Comparison of ENCODE assay signal across 24 mouse cellular contexts in the genomic region with DNA sequence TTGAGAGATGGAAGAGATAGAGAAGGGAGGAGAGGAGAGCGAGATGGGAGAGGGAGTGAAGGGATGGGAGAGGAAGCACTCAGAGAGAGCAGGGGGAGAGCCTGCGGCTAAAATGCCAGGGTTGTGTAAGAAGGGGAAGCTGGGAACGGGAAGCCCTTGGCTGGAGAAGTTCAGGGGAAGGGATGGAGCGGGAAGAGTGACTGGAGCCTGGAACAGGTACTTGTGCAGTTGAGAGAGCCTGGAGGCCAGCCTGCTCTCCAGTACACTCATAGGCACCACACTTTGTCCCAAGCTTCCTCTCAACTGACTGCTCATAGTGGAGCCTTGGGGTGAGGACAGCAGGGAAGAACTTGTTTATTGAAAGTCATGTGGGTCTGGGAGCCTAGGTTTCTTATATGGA. TPM values are rescaled to one million over a fixed set of nuclear protein-coding genes. Genes with fewer than 3 reads are reported as not detected.
A peak's percentile ranks its signal among the peaks of the same experiment; 100 is the strongest.
DNase-seq lines count a peak whose midpoint lies in the region; ATAC-seq and TF ChIP-seq lines count a peak whose summit lies in the region.
"Had no signal": no experiment of that assay in that cellular context is flagged by ENCODE, and none has a peak within 500 bp of the region (broad histone marks: within the 10 kb centered on the region; RNA-seq: fewer than 3 reads in every experiment).

No protein-coding gene starts in this region.

- 82% methylated on average over 4 of the region's 4 CpGs for WGBS in kidney, adult 2 months
- 64% methylated on average over 4 of the region's 4 CpGs for WGBS in kidney, embryonic 14.5 days
- 81% methylated on average over 4 of the region's 4 CpGs for WGBS in midbrain, postnatal 0 days
- 63% methylated on average over 4 of the region's 4 CpGs for WGBS in limb, embryonic 10.5 days

- no peak overlapping the region for H3K4me2 ChIP-seq in kidney, embryonic 14.5 days (replicated peaks; ENCODE audit: low read depth, low read length)
- H3K4me2 ChIP-seq in midbrain, postnatal 0 days (ENCODE audit: low read depth, low read length, poor library complexity, severe bottlenecking): no peak overlapping the region
- H3K4me2 ChIP-seq: intestine, embryonic 15.5 days; limb, embryonic 13.5 days; liver, embryonic 11.5 days; midbrain, embryonic 15.5 days had no signal

- H3K36me3 ChIP-seq in kidney, adult 2 months (ENCODE audit: control insufficient read depth, insufficient read depth, low read length): no peaks in the 10 kb centered on the region
- no peaks in the 10 kb centered on the region for H3K36me3 ChIP-seq in kidney, embryonic 14.5 days (ENCODE audit: control insufficient read depth, insufficient read depth, low read length)
- H3K36me3 ChIP-seq in midbrain, postnatal 0 days (ENCODE audit: insufficient read depth, low read length): no peaks in the 10 kb centered on the region
- no peaks in the 10 kb centered on the region for H3K36me3 ChIP-seq in limb, embryonic 10.5 days
- H3K36me3 ChIP-seq: intestine, embryonic 15.5 days; limb, embryonic 13.5 days; midbrain, embryonic 10.5 days; midbrain, embryonic 15.5 days had no signal

- H3K27ac ChIP-seq in gastrocnemius, adult 2 months: peak overlapping the region; percentile 78
- peak overlapping the region; percentile 13 for H3K27ac ChIP-seq in kidney, adult 2 months (ENCODE audit: insufficient read depth, low read depth, low read length)
- H3K27ac ChIP-seq in kidney, embryonic 14.5 days (ENCODE audit: low read depth, low read length): no peak overlapping the region
- no peak overlapping the region for H3K27ac ChIP-seq in midbrain, postnatal 0 days (ENCODE audit: low read depth, low read length)
- no peak overlapping the region for H3K27ac ChIP-seq in limb, embryonic 10.5 days
- H3K27ac ChIP-seq: intestine, embryonic 15.5 days; limb, embryonic 13.5 days; midbrain, embryonic 10.5 days; midbrain, embryonic 15.5 days; stomach, postnatal 0 days had no signal

- peaks cover 36% of the 10 kb centered on the region for H3K4me1 ChIP-seq in kidney, adult 2 months (ENCODE audit: control insufficient read depth, insufficient read depth, low read length)
- peaks cover 12% of the 10 kb centered on the region; the same call in 1 of the 2 replicates for H3K4me1 ChIP-seq in kidney, embryonic 14.5 days (ENCODE audit: control insufficient read depth, insufficient read depth, low read length)
- peaks cover 6% of the 10 kb centered on the region; the same call in 1 of the 2 replicates for H3K4me1 ChIP-seq in midbrain, postnatal 0 days (ENCODE audit: insufficient read depth, low read length)
- peaks cover 24% of the 10 kb centered on the region for H3K4me1 ChIP-seq in limb, embryonic 10.5 days

- intact Hi-C loops in gastrocnemius, adult 2 months (cut with DNase I): loop anchor here (5.0 kb wide), 1 partner anchor 119 kb away; a partner anchor contains a TSS

- TF ChIP-seq CTCF in gastrocnemius, adult 2 months (IDR thresholded peaks at IDR 0.05): no peak
- TF ChIP-seq CTCF in kidney, adult 2 months (conservative IDR thresholded peaks at IDR 0.05; ENCODE audit: insufficient read depth, insufficient read length, low read depth, low read length): no peak
- TF ChIP-seq CTCF in midbrain, postnatal 0 days (IDR thresholded peaks at IDR 0.05): no peak

- H3K9ac ChIP-seq in kidney, embryonic 14.5 days (ENCODE audit: low read depth, low read length): no peak overlapping the region
- no peak overlapping the region for H3K9ac ChIP-seq in midbrain, postnatal 0 days (replicated peaks; ENCODE audit: low read length, poor library complexity, severe bottlenecking)
- H3K9ac ChIP-seq: intestine, embryonic 15.5 days; limb, embryonic 13.5 days; midbrain, embryonic 15.5 days had no signal

- ATAC-seq in kidney, embryonic 14.5 days (ENCODE audit: low FRiP score, low TSS enrichment): no peak
- no peak for ATAC-seq in midbrain, postnatal 0 days (ENCODE audit: low FRiP score)
- ATAC-seq: forebrain, embryonic 14.5 days; hindbrain, embryonic 16.5 days; intestine, embryonic 15.5 days; midbrain, embryonic 15.5 days had no signal

- DNase-seq in gastrocnemius, adult 2 months: no peak
- DNase-seq in gastrocnemius, adult 18-20 months (ENCODE audit: low spot score): no peak
- DNase-seq in kidney, adult 2 months: no peak
- DNase-seq in 416B (ENCODE audit: low read depth): peak; percentile 57
- DNase-seq in lung, postnatal 36 days: peak; percentile 46
- no peak for DNase-seq in midbrain, postnatal 0 days (ENCODE audit: low spot score)
- DNase-seq in limb, embryonic 10.5 days (ENCODE audit: low spot score): no peak
- DNase-seq: adrenal gland, postnatal 25 days; cerebellum, adult 18-20 months; cerebellum, postnatal 10 days; gastrocnemius, postnatal 36 days; kidney, adult 8-10 months; kidney, postnatal 10 days; thymus, adult 2 months; thymus, postnatal 36 days had no signal

- H3K9me3 ChIP-seq in kidney, embryonic 14.5 days (ENCODE audit: control insufficient read depth, low read length): no peaks in the 10 kb centered on the region
- no peaks in the 10 kb centered on the region for H3K9me3 ChIP-seq in midbrain, postnatal 0 days (ENCODE audit: low read length)
- no peaks in the 10 kb centered on the region for H3K9me3 ChIP-seq in limb, embryonic 10.5 days (replicated peaks)
- H3K9me3 ChIP-seq: intestine, embryonic 15.5 days; limb, embryonic 13.5 days; midbrain, embryonic 10.5 days; midbrain, embryonic 15.5 days had no signal

- H3K4me3 ChIP-seq in gastrocnemius, adult 2 months: no peak overlapping the region
- H3K4me3 ChIP-seq in kidney, adult 2 months (ENCODE audit: insufficient read depth, low read depth, low read length): no peak overlapping the region
- no peak overlapping the region for H3K4me3 ChIP-seq in kidney, embryonic 14.5 days (ENCODE audit: low read length)
- no peak overlapping the region for H3K4me3 ChIP-seq in midbrain, postnatal 0 days (ENCODE audit: low read depth, low read length)
- no peak overlapping the region for H3K4me3 ChIP-seq in limb, embryonic 10.5 days
- H3K4me3 ChIP-seq: intestine, embryonic 15.5 days; limb, embryonic 13.5 days; midbrain, embryonic 10.5 days; midbrain, embryonic 15.5 days had no signal

- no peak for TF ChIP-seq POLR2A in kidney, adult 2 months (IDR thresholded peaks at IDR 0.05; ENCODE audit: low read depth, low read length)

- no peaks in the 10 kb centered on the region for H3K27me3 ChIP-seq in kidney, adult 2 months (replicated peaks; ENCODE audit: control insufficient read depth, insufficient read depth, low read length)
- H3K27me3 ChIP-seq in kidney, embryonic 14.5 days (ENCODE audit: control insufficient read depth, insufficient read depth, low read length): no peaks in the 10 kb centered on the region
- no peaks in the 10 kb centered on the region for H3K27me3 ChIP-seq in midbrain, postnatal 0 days (ENCODE audit: insufficient read depth, low read length)
- no peaks in the 10 kb centered on the region for H3K27me3 ChIP-seq in limb, embryonic 10.5 days (ENCODE audit: low read depth, poor library complexity, severe bottlenecking)
- H3K27me3 ChIP-seq: intestine, embryonic 15.5 days; limb, embryonic 13.5 days; midbrain, embryonic 15.5 days had no signal

RNA-seq across cellular contexts. Expression of a gene that starts 4.5 kb away (rescaled TPM):
- total RNA-seq in gastrocnemius, adult 2 months (2021): 10 to 100 TPM; 14.7 to 15.3 TPM
- 10 to 100 TPM; 18.8 to 19.9 TPM for total RNA-seq in gastrocnemius, adult 18-20 months (2021)
- polyA plus RNA-seq in kidney, adult 2 months (2012; rRNA removed): 12.6 and 12.8 TPM in 2 replicates
- 6.7 and 17.6 TPM in 2 replicates for polyA plus RNA-seq in kidney, embryonic 14.5 days (2014; fragmentation: Nextera tagmentation; extraction: Ambion mirVana)
- total RNA-seq in midbrain, postnatal 0 days (2014; rRNA removed): 54.0 and 56.0 TPM in 2 replicates
- polyA plus RNA-seq in midbrain, postnatal 0 days (2015; fragmentation: Nextera tagmentation; extraction: Ambion mirVana): 21.9 and 24.0 TPM in 2 replicates
- 7.1 and 8.6 TPM in 2 replicates for polyA plus RNA-seq in limb, embryonic 10.5 days (2016; fragmentation: Nextera tagmentation; extraction: Ambion mirVana)

RNA-seq across cellular contexts. Expression of a gene that starts 4.6 kb away (rescaled TPM):
- total RNA-seq in gastrocnemius, adult 2 months (2021): 1 to 10 TPM; 1.0 to 1.7 TPM
- 1 to 10 TPM; 1.4 to 2.9 TPM for total RNA-seq in gastrocnemius, adult 18-20 months (2021)
- 16.4 and 18.5 TPM in 2 replicates for polyA plus RNA-seq in kidney, adult 2 months (2012; rRNA removed)
- polyA plus RNA-seq in kidney, embryonic 14.5 days (2014; fragmentation: Nextera tagmentation; extraction: Ambion mirVana): 0.99 and 1.0 TPM in 2 replicates
- 0.44 and 1.3 TPM in 2 replicates for total RNA-seq in midbrain, postnatal 0 days (2014; rRNA removed)
- 0.39 and 0.82 TPM in 2 replicates for polyA plus RNA-seq in midbrain, postnatal 0 days (2015; fragmentation: Nextera tagmentation; extraction: Ambion mirVana)
- 0.21 and 0.26 TPM in 2 replicates for polyA plus RNA-seq in limb, embryonic 10.5 days (2016; fragmentation: Nextera tagmentation; extraction: Ambion mirVana)

Comparison
In these comparisons a context has a peak if more than half of its experiments do, and no peak if none do; other contexts are left out.
1. H3K27ac ChIP-seq: peak in gastrocnemius, adult 2 months (single experiment) and kidney, adult 2 months (single experiment); none in kidney, embryonic 14.5 days (single experiment), midbrain, postnatal 0 days (single experiment) and limb, embryonic 10.5 days (single experiment).
2. DNase-seq: peak in 416B (single experiment) and lung, postnatal 36 days (single experiment); none in gastrocnemius, adult 2 months (single experiment), gastrocnemius, adult 18-20 months (single experiment), kidney, adult 2 months (single experiment), midbrain, postnatal 0 days (single experiment) and limb, embryonic 10.5 days (single experiment).